Mouse (Mus musculus): ENCODE data around the gene Sox6. TPM values are rescaled to one million over a fixed set of nuclear protein-coding genes. Genes with fewer than 3 reads are reported as not detected.

Sox6 gene
- total and polyA plus RNA-seq, 3 experiments: 0.09 to 1.3 (median 0.90) TPM

- H3K79me2 ChIP-seq (replicated peaks; ENCODE audit: control insufficient read depth, extremely low read depth, insufficient read depth, poor library complexity, severe bottlenecking): no peaks in the 10 kb centered on the region
- no peak overlapping the region for H3K4me2 ChIP-seq (ENCODE audit: insufficient read depth, low read depth, poor library complexity, severe bottlenecking)
- no peak for DNase-seq (ENCODE audit: extremely low read depth)
- H3K27ac ChIP-seq (ENCODE audit: insufficient read depth, low read depth): no peak overlapping the region
- H3K27me3 ChIP-seq (replicated peaks): no peaks in the 10 kb centered on the region
- dilution Hi-C loops (cut with MboI; ENCODE audit: extremely low pct_ligation_motif_present, extremely low pct_unique_long_range_greater_than_20kb, low sequenced_read_pairs): no loop called here
- H3K9ac ChIP-seq (ENCODE audit: insufficient read depth, low read depth): no peak overlapping the region
- H3K36me3 ChIP-seq (replicated peaks in 1 of 2; ENCODE audit: control insufficient read depth in 1 of 2, insufficient read depth in 1 of 2, low read length in 1 of 2): no peaks in the 10 kb centered on the region
- no peak overlapping the region for H3K4me3 ChIP-seq (replicated peaks in 1 of 3; ENCODE audit: low read depth in 2 of 3, low read length in 2 of 3, poor library complexity in 1 of 3)
- no peaks in the 10 kb centered on the region for H3K9me3 ChIP-seq (replicated peaks; ENCODE audit: low read length)
- no peaks in the 10 kb centered on the region for H3K4me1 ChIP-seq (ENCODE audit: control insufficient read depth in 1 of 2, insufficient read depth in 2 of 2)
- in situ Hi-C loops (cut with MboI; ENCODE audit: low pct_ligation_motif_present, low pct_unique_long_range_greater_than_20kb, low sequenced_read_pairs): no loop called here
- TF ChIP-seq MEF2A (IDR thresholded peaks at IDR 0.05; ENCODE audit: borderline replicate concordance, low read depth, low read length) (no peak), MAFK (IDR thresholded peaks at IDR 0.05; ENCODE audit: insufficient replicate concordance, low read length) (no peak), NELFE (IDR thresholded peaks at IDR 0.05; ENCODE audit: low read depth, low read length) (no peak), GABPA (IDR thresholded peaks at IDR 0.05; ENCODE audit: insufficient replicate concordance, low read depth, low read length) (no peak), CTCF (conservative IDR thresholded peaks at IDR 0.05 in 1 of 2, IDR thresholded peaks at IDR 0.05 in 1 of 2; ENCODE audit: low read depth in 2 of 2, low read length in 2 of 2) (no peak), TCF12 (IDR thresholded peaks at IDR 0.05; ENCODE audit: low read depth, low read length) (no peak), IRF4 (IDR thresholded peaks at IDR 0.05; ENCODE audit: low read depth, low read length) (no peak), RAD21 (IDR thresholded peaks at IDR 0.05; ENCODE audit: low read depth, low read length) (no peak), MYC (IDR thresholded peaks at IDR 0.05; ENCODE audit: low read depth, low read length) (no peak)
Observed at GRCm38 (mm10) chr7:115844431-115844830, 194.2 kb downstream of the Sox6 start.

GRCm38 (mm10) chr7:115842251-115842650 is 196.3 kb downstream of the Sox6 start:
- Histone ChIP-seq H3K36me3 (replicated peaks in 1 of 2; ENCODE audit: control insufficient read depth in 1 of 2, insufficient read depth in 1 of 2, low read length in 1 of 2) (no peaks in the 10 kb centered on the region), H3K9ac (ENCODE audit: insufficient read depth, low read depth) (no peak overlapping the region), H3K9me3 (replicated peaks; ENCODE audit: low read length) (no peaks in the 10 kb centered on the region), H3K4me3 (replicated peaks in 1 of 3; ENCODE audit: low read depth in 2 of 3, low read length in 2 of 3, poor library complexity in 1 of 3) (no peak overlapping the region), H3K79me2 (replicated peaks; ENCODE audit: control insufficient read depth, extremely low read depth, insufficient read depth, poor library complexity, severe bottlenecking) (no peaks in the 10 kb centered on the region), H3K27ac (ENCODE audit: insufficient read depth, low read depth) (no peak overlapping the region), H3K4me1 (ENCODE audit: control insufficient read depth in 1 of 2, insufficient read depth in 2 of 2) (no peaks in the 10 kb centered on the region), H3K27me3 (replicated peaks) (no peaks in the 10 kb centered on the region), H3K4me2 (ENCODE audit: insufficient read depth, low read depth, poor library complexity, severe bottlenecking) (no peak overlapping the region)
- no peak for DNase-seq (ENCODE audit: extremely low read depth)
- TF ChIP-seq BHLHE40 (IDR thresholded peaks at IDR 0.05; ENCODE audit: low read depth, low read length): no peak
- TF ChIP-seq CHD1 (IDR thresholded peaks at IDR 0.05; ENCODE audit: low read depth, low read length): no peak
- no peak for TF ChIP-seq POLR2AphosphoS2 (IDR thresholded peaks at IDR 0.05; ENCODE audit: low read depth, low read length)
- TF ChIP-seq IRF4 (IDR thresholded peaks at IDR 0.05; ENCODE audit: low read depth, low read length): no peak
- no peak for TF ChIP-seq ZKSCAN1 (IDR thresholded peaks at IDR 0.05; ENCODE audit: borderline replicate concordance, low read depth, low read length)
- TF ChIP-seq CTCF (conservative IDR thresholded peaks at IDR 0.05 in 1 of 2, IDR thresholded peaks at IDR 0.05 in 1 of 2; ENCODE audit: low read depth in 2 of 2, low read length in 2 of 2): no peak
- no peak for TF ChIP-seq HCFC1 (IDR thresholded peaks at IDR 0.05; ENCODE audit: low read depth, low read length)
- TF ChIP-seq ETS1 (conservative IDR thresholded peaks at IDR 0.05; ENCODE audit: low read depth, low read length): no peak
- TF ChIP-seq RAD21 (IDR thresholded peaks at IDR 0.05; ENCODE audit: low read depth, low read length): no peak
- in situ Hi-C loops (cut with MboI; ENCODE audit: low pct_ligation_motif_present, low pct_unique_long_range_greater_than_20kb, low sequenced_read_pairs) (no loop called here), dilution Hi-C loops (cut with MboI; ENCODE audit: extremely low pct_ligation_motif_present, extremely low pct_unique_long_range_greater_than_20kb, low sequenced_read_pairs) (no loop called here)
